ENCODE assay signal across 17 mouse cellular contexts in genomic region chr5:65145499-65146101, GRCm38 (mm10). TPM values are rescaled to one million over a fixed set of nuclear protein-coding genes. Genes with fewer than 3 reads are reported as not detected.
"Had no signal": no experiment of that assay in that cellular context is flagged by ENCODE, and none has a peak within 500 bp of the region (broad histone marks: within the 10 kb centered on the region; RNA-seq: fewer than 3 reads in every experiment).

No protein-coding gene starts in this region.

- H3K4me1 ChIP-seq: kidney, embryonic 15.5 days; limb, embryonic 15.5 days; liver, embryonic 13.5 days; megakaryocyte, embryonic 14.5 days; neural tube, embryonic 15.5 days had no signal

- H3K9me3 ChIP-seq: kidney, embryonic 15.5 days; limb, embryonic 15.5 days; liver, embryonic 13.5 days; lung, embryonic 15.5 days; megakaryocyte, embryonic 14.5 days; neural tube, embryonic 15.5 days had no signal

- H3K27ac ChIP-seq: kidney, embryonic 15.5 days; limb, embryonic 15.5 days; liver, embryonic 13.5 days; lung, embryonic 15.5 days; macrophage; neural tube, embryonic 15.5 days had no signal

- H3K4me3 ChIP-seq: kidney, embryonic 15.5 days; limb, embryonic 15.5 days; liver, embryonic 13.5 days; lung, embryonic 15.5 days; megakaryocyte, embryonic 14.5 days; myocyte; neural tube, embryonic 15.5 days had no signal

- H3K27me3 ChIP-seq: kidney, embryonic 15.5 days; limb, embryonic 15.5 days; liver, embryonic 13.5 days; lung, embryonic 15.5 days; megakaryocyte, embryonic 14.5 days; neural tube, embryonic 15.5 days had no signal

- DNase-seq: kidney, adult 2 months; kidney, postnatal 14 days; layer of hippocampus, adult 9-11 months; layer of hippocampus, postnatal 36 days; liver, embryonic 13.5 days; liver, postnatal 0 days; lung, postnatal 14 days; right cerebral cortex, adult 18-20 months; right cerebral cortex, postnatal 25 days; thymus, postnatal 4 days had no signal

- H3K9ac ChIP-seq: kidney, embryonic 15.5 days; limb, embryonic 15.5 days; liver, embryonic 13.5 days; liver, postnatal 0 days; lung, embryonic 15.5 days; neural tube, embryonic 15.5 days had no signal

- ATAC-seq: liver, postnatal 0 days had no signal

- H3K4me2 ChIP-seq: kidney, embryonic 15.5 days; limb, embryonic 15.5 days; liver, embryonic 13.5 days; lung, embryonic 15.5 days; neural tube, embryonic 15.5 days had no signal

RNA-seq across cellular contexts. Expression of gene Tmem156, which starts 53.7 kb away (rescaled TPM):
- polyA plus RNA-seq: neural tube, embryonic 15.5 days had no signal
